Mouse (Mus musculus) CH12.LX (cell line): ENCODE results near the gene Hpn. TPM values are rescaled to one million over a fixed set of nuclear protein-coding genes. Genes with fewer than 3 reads are reported as not detected.

Experiments used
- DNase-seq: peaks from one replicate; pipeline ENCODE4 v3.0.0-alpha.2; 2013; ENCODE audit errors: extremely low read depth
- H3K27ac ChIP-seq: 2 replicates; pipeline ENCODE4 v1.5.1; 2012; ENCODE audit warnings: low read depth, mild to moderate bottlenecking, control low read depth, moderate library complexity; ENCODE audit not compliant: insufficient read depth
- H3K27me3 ChIP-seq: replicated peaks from 2 replicates; pipeline ENCODE3; 2012; ENCODE audit warnings: inconsistent platforms
- H3K36me3 ChIP-seq, 2 experiments: replicated peaks in 1 of 2; 2 replicates each; pipeline versions ENCODE3 to v1.6.1; 2012; ENCODE audit warnings: inconsistent platforms in 1 of 2, low read length in 1 of 2, mild to moderate bottlenecking in 1 of 2, mixed read lengths in 1 of 2, moderate library complexity in 1 of 2; ENCODE audit not compliant: control insufficient read depth in 1 of 2, insufficient read depth in 1 of 2
- H3K4me1 ChIP-seq, 2 experiments: 2 replicates each; pipeline ENCODE4 v1.6.1; 2012; ENCODE audit warnings: inconsistent platforms in 1 of 2, moderate library complexity in 1 of 2; ENCODE audit not compliant: insufficient read depth in 2 of 2, control insufficient read depth in 1 of 2
- H3K4me2 ChIP-seq: 2 replicates; pipeline ENCODE4 v1.6.1; 2012; ENCODE audit warnings: low read depth, mild to moderate bottlenecking, control low read depth; ENCODE audit not compliant: poor library complexity, insufficient read depth, severe bottlenecking
- H3K4me3 ChIP-seq, 3 experiments: fragments of 150-350 bp in 1 of 3; sonication (generic) in 1 of 3; replicated peaks in 1 of 3; 2 replicates each; pipeline versions ENCODE3 to v1.5.1; 2011 to 2012; ENCODE audit warnings: low read depth in 2 of 3, low read length in 2 of 3, mild to moderate bottlenecking in 2 of 3, moderate library complexity in 2 of 3, control low read depth in 1 of 3, improper control_type of control experiment in 1 of 3, inconsistent platforms in 1 of 3, mixed read lengths in 1 of 3; ENCODE audit not compliant: poor library complexity in 1 of 3
- H3K79me2 ChIP-seq: replicated peaks from 2 replicates; pipeline ENCODE4 v1.6.1; 2012; ENCODE audit warnings: mild to moderate bottlenecking, moderate library complexity; ENCODE audit not compliant: control insufficient read depth, poor library complexity, insufficient read depth, severe bottlenecking; ENCODE audit errors: extremely low read depth
- H3K9ac ChIP-seq: 2 replicates; pipeline ENCODE4 v1.6.1; 2012; ENCODE audit warnings: low read depth, mild to moderate bottlenecking, control low read depth, moderate library complexity; ENCODE audit not compliant: insufficient read depth
- H3K9me3 ChIP-seq: replicated peaks from 2 replicates; pipeline ENCODE3; 2012; ENCODE audit warnings: low read length, inconsistent platforms, mixed read lengths
- CHD1 ChIP-seq: IDR thresholded peaks from 2 replicates; pipeline ENCODE4 v1.6.1; 2012; ENCODE audit warnings: low read depth, low read length, improper control_type of control experiment, inconsistent platforms
- CHD2 ChIP-seq: IDR thresholded peaks from 2 replicates; pipeline ENCODE4 v1.6.1; 2011; ENCODE audit warnings: low read length, improper control_type of control experiment
- ELF1 ChIP-seq: IDR thresholded peaks from 2 replicates; pipeline ENCODE4 v1.6.1; 2014; ENCODE audit warnings: low read depth, mild to moderate bottlenecking, inconsistent platforms, low read length, improper control_type of control experiment
- EP300 ChIP-seq: IDR thresholded peaks from 2 replicates; pipeline ENCODE4 v1.6.1; 2011; ENCODE audit warnings: low read length, improper control_type of control experiment
- ETS1 ChIP-seq: conservative IDR thresholded peaks from 2 replicates; pipeline ENCODE4 v1.6.1; 2012; ENCODE audit warnings: low read depth, mild to moderate bottlenecking, inconsistent platforms, low read length, improper control_type of control experiment, moderate library complexity
- GABPA ChIP-seq: IDR thresholded peaks from 2 replicates; pipeline ENCODE4 v1.6.1; 2012; ENCODE audit warnings: low read depth, low read length, improper control_type of control experiment, inconsistent platforms; ENCODE audit not compliant: insufficient replicate concordance
- HCFC1 ChIP-seq: IDR thresholded peaks from 2 replicates; pipeline ENCODE4 v1.6.1; 2012; ENCODE audit warnings: low read depth, mild to moderate bottlenecking, inconsistent platforms, low read length, improper control_type of control experiment
- IRF4 ChIP-seq: IDR thresholded peaks from 2 replicates; pipeline ENCODE4 v1.6.1; 2014; ENCODE audit warnings: low read depth, mild to moderate bottlenecking, inconsistent platforms, low read length, improper control_type of control experiment
- JUN ChIP-seq: IDR thresholded peaks from 2 replicates; pipeline ENCODE4 v1.6.1; 2011; ENCODE audit warnings: low read depth, mild to moderate bottlenecking, low read length, improper control_type of control experiment, moderate library complexity; ENCODE audit not compliant: insufficient read depth
- JUND ChIP-seq: conservative IDR thresholded peaks from 2 replicates; pipeline ENCODE4 v1.6.1; 2011; ENCODE audit warnings: low read depth, low read length, improper control_type of control experiment
- MAFK ChIP-seq: IDR thresholded peaks from 2 replicates; pipeline ENCODE4 v1.6.1; 2011; ENCODE audit warnings: low read length, improper control_type of control experiment; ENCODE audit not compliant: insufficient replicate concordance
- MAX ChIP-seq: IDR thresholded peaks from 2 replicates; pipeline ENCODE4 v1.6.1; 2011; ENCODE audit warnings: low read length, improper control_type of control experiment
- MAZ ChIP-seq: IDR thresholded peaks from 2 replicates; pipeline ENCODE4 v1.6.1; 2012; ENCODE audit warnings: low read depth, mild to moderate bottlenecking, inconsistent platforms, low read length, improper control_type of control experiment, moderate library complexity
- MEF2A ChIP-seq: IDR thresholded peaks from 2 replicates; pipeline ENCODE4 v1.6.1; 2014; ENCODE audit warnings: low read depth, mild to moderate bottlenecking, inconsistent platforms, low read length, improper control_type of control experiment, borderline replicate concordance
- MYC ChIP-seq: IDR thresholded peaks from 2 replicates; pipeline ENCODE4 v1.6.1; 2011; ENCODE audit warnings: low read depth, mild to moderate bottlenecking, improper control_type of control experiment, low read length
- NELFE ChIP-seq: IDR thresholded peaks from 2 replicates; pipeline ENCODE4 v1.6.1; 2011; ENCODE audit warnings: low read depth, low read length, improper control_type of control experiment
- NRF1 ChIP-seq: IDR thresholded peaks from 2 replicates; pipeline ENCODE4 v1.6.1; 2014; ENCODE audit warnings: low read depth, mild to moderate bottlenecking, inconsistent platforms, low read length, improper control_type of control experiment, moderate library complexity
- PAX5 ChIP-seq: IDR thresholded peaks from 2 replicates; pipeline ENCODE4 v1.6.1; 2012; ENCODE audit warnings: low read length, inconsistent platforms, mixed read lengths
- SIN3A ChIP-seq: IDR thresholded peaks from 2 replicates; pipeline ENCODE4 v1.6.1; 2012; ENCODE audit warnings: low read length, improper control_type of control experiment, inconsistent platforms
- TBP ChIP-seq: conservative IDR thresholded peaks from 2 replicates; pipeline ENCODE4 v1.6.1; 2011; ENCODE audit warnings: low read depth, low read length, improper control_type of control experiment
- TCF12 ChIP-seq: IDR thresholded peaks from 2 replicates; pipeline ENCODE4 v1.6.1; 2014; ENCODE audit warnings: low read depth, mild to moderate bottlenecking, inconsistent platforms, low read length, improper control_type of control experiment
- USF1 ChIP-seq: IDR thresholded peaks from 2 replicates; pipeline ENCODE4 v1.6.1; 2014; ENCODE audit warnings: low read depth, mild to moderate bottlenecking, inconsistent platforms, low read length, improper control_type of control experiment
- USF2 ChIP-seq: conservative IDR thresholded peaks from 2 replicates; pipeline ENCODE4 v1.6.1; 2011; ENCODE audit warnings: low read depth, low read length, improper control_type of control experiment
- ZC3H11A ChIP-seq: IDR thresholded peaks from 2 replicates; pipeline ENCODE4 v1.6.1; 2012; ENCODE audit warnings: low read depth, mild to moderate bottlenecking, inconsistent platforms, low read length, improper control_type of control experiment
- ZMIZ1 ChIP-seq: IDR thresholded peaks from 2 replicates; pipeline ENCODE4 v1.6.1; 2012; ENCODE audit warnings: low read depth, mild to moderate bottlenecking, inconsistent platforms, low read length, improper control_type of control experiment
- dilution Hi-C: fragments of 300-500 bp; cut with MboI; formaldehyde crosslinking; loops from 2 replicates; pipeline ENCODE4 v1.14.3; 2020; ENCODE audit warnings: low sequenced_read_pairs; ENCODE audit not compliant: extremely low pct_unique_long_range_greater_than_20kb, extremely low pct_ligation_motif_present
- in situ Hi-C: fragments of 300-500 bp; cut with MboI; formaldehyde crosslinking; loops from 3 replicates; pipeline ENCODE4 v1.14.3; 2019; ENCODE audit warnings: low sequenced_read_pairs, low pct_ligation_motif_present, low pct_unique_long_range_greater_than_20kb, mixed read lengths
- polyA plus RNA-seq: library from polyadenylated mRNA; unstranded; fragments of >175 nt; gene quantifications from 2 replicates; pipeline ENCODE4 v1.2.1, GENCODE M21; 2012; ENCODE audit warnings: low read depth; ENCODE audit not compliant: insufficient read length
- total RNA-seq, 2 experiments: library from RNA; depleted of rRNA; stranded (reverse); fragments of 300-350 nt in 1 of 2; fragments of >200 nt in 1 of 2; gene quantifications; 2 replicates each; pipeline ENCODE4 v1.2.3; 2012 to 2014

Hpn gene
- total and polyA plus RNA-seq, 3 experiments, result 3.0 to 16.7 (median 8.7) TPM

DNA sequence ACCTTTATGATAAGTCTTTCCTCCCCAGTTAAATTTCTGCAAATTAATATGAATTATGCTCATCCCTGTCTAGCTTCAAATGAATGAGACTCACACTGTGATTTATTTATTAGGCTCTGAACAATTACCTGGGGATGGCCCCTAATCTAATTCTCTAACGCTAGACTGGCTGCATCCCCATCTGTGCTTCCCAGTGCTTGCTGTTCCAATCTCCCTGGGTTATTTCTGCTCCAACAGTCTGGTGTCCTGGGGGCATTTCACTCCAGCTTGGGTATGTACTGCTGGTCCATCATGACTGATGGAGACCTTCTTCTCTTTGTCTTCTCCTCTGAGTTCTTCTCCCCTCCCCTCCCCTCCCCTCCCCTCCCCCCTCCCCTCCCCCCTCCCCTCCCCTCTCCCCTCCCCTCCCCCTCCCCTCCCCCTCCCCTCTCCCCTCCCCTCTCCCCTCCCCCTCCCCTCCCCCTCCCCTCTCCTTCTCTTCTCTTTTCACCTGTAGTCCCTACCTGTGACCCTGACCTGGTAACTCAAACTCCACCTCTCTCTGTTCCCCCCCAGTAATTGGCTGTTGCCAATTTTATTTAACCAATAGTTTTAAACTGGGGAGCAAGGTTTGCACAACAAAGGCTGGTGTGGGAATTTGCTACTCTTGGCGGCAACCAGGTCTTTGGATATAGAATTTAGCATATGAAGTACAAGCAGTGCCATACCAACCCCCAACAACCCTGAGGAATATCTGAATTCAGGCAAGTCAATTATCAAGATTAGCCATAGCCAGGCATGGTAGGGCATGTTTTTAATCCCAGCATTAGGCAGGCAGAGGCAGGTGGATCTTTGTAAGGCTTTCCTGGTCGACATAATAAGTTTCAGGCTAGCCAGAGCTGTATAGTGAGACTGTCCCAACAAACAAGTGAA, 48.8 kb upstream of the Hpn start:
- Histone ChIP-seq H3K4me3 (no peak overlapping the region), H3K27ac (no peak overlapping the region), H3K4me1 (peaks cover 13 to 33% of the 10 kb centered on the region in 2 experiments), H3K9ac (no peak overlapping the region), H3K36me3 (no peaks in the 10 kb centered on the region), H3K4me2 (no peak overlapping the region), H3K27me3 (no peaks in the 10 kb centered on the region), H3K9me3 (peaks cover 3% of the 10 kb centered on the region), H3K79me2 (no peaks in the 10 kb centered on the region)
- dilution Hi-C loops (no loop called here), in situ Hi-C loops (no loop called here)
- TF ChIP-seq NRF1, result no peak
- TF ChIP-seq MYC, result no peak
- no peak for TF ChIP-seq MEF2A
- no peak for TF ChIP-seq MAZ
- no peak for TF ChIP-seq ELF1
- TF ChIP-seq MAFK, result no peak
- TF ChIP-seq HCFC1, result no peak
- TF ChIP-seq PAX5, result no peak
- no peak for TF ChIP-seq CHD2
- TF ChIP-seq ETS1, result no peak
- no peak for TF ChIP-seq JUN
- no peak for TF ChIP-seq GABPA
- no peak for TF ChIP-seq SIN3A
- TF ChIP-seq JUND, result no peak
- TF ChIP-seq IRF4, result no peak
- TF ChIP-seq ZC3H11A, result no peak
- no peak for TF ChIP-seq CHD1
- TF ChIP-seq MAX, result no peak
- TF ChIP-seq TCF12, result no peak
- TF ChIP-seq USF2, result no peak
- DNase-seq, result no peak

DNA sequence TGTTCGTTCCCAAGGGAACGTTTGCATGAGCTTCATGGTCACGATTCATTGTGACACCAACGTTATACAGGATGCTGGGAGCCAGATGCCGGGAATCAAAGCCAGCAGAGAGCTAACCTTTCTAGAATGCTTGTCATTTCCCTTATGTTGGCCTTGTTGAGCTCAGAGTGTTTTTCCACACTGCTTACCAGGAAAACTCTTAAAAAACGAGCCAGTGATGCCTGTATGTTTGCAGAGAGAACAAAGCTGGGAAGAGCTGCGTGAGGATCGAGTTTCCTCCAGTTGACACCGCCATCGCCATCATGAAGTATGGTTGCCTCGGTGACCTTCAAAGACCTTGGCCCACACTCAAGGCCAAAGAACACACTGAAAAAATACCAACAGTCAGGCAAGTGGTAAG, 47.2 kb upstream of the Hpn start:
- Histone ChIP-seq H3K27ac (no peak overlapping the region), H3K27me3 (no peaks in the 10 kb centered on the region), H3K79me2 (no peaks in the 10 kb centered on the region), H3K4me1 (peaks cover 10 to 49% of the 10 kb centered on the region in 2 experiments), H3K9me3 (peaks cover 3% of the 10 kb centered on the region), H3K4me2 (no peak overlapping the region), H3K9ac (no peak overlapping the region), H3K36me3 (no peaks in the 10 kb centered on the region), H3K4me3 (no peak overlapping the region)
- no peak for DNase-seq
- dilution Hi-C loops, result no loop called here
- in situ Hi-C loops, result no loop called here
- no peak for TF ChIP-seq ZMIZ1
- TF ChIP-seq JUN, result no peak
- TF ChIP-seq HCFC1, result no peak
- no peak for TF ChIP-seq MAX
- no peak for TF ChIP-seq USF1
- TF ChIP-seq MAFK, result no peak
- no peak for TF ChIP-seq CHD1
- TF ChIP-seq EP300, result no peak
- no peak for TF ChIP-seq CHD2
- TF ChIP-seq NRF1, result no peak
- TF ChIP-seq ELF1, result no peak
- TF ChIP-seq MAZ, result no peak
- TF ChIP-seq JUND, result no peak
- no peak for TF ChIP-seq NELFE
- TF ChIP-seq TCF12, result no peak
- no peak for TF ChIP-seq TBP
